Mouse (Mus musculus): ENCODE results near the gene Cd4. TPM values are rescaled to one million over a fixed set of nuclear protein-coding genes. Genes with fewer than 3 reads are reported as not detected.
A peak's percentile ranks its signal among the peaks of the same experiment; 100 is the strongest.
"Not testable (repeated sequence)": the region's sequence is repeated elsewhere in the genome, so short reads cannot be mapped to it uniquely, and the experiment has no call there.

The Cd4 gene
- polyA plus RNA-seq, 1 experiment from 2014 or later = 0.36 TPM

- Histone ChIP-seq H3K4me3 (replicated peaks) (no peak overlapping the region), H3K4me1 (peaks cover 21% of the 10 kb centered on the region), H3K9me3 (replicated peaks) (no peaks in the 10 kb centered on the region), H3K36me3 (peaks cover 20% of the 10 kb centered on the region), H3K9ac (peak overlapping the region; percentile 13; the same call in 1 of the 2 replicates), H3K27me3 (no peaks in the 10 kb centered on the region), H3K4me2 (replicated peaks) (no peak overlapping the region), H3K27ac (replicated peaks) (no peak overlapping the region)
- 42% methylated on average over 10 of the region's 10 CpGs for WGBS
- ATAC-seq (ENCODE audit: insufficient number of reproducible peaks, low FRiP score, low TSS enrichment, low read depth) = no peak
Observed at GRCm38 (mm10) chr6:124835531-124835930, 52.5 kb downstream of the Cd4 start.

GRCm38 (mm10) chr6:124834512-124835081 lies 53.4 kb downstream of the Cd4 start:
- Histone ChIP-seq H3K4me3 (replicated peaks) (no peak overlapping the region), H3K27me3 (no peaks in the 10 kb centered on the region), H3K4me2 (replicated peaks) (no peak overlapping the region), H3K4me1 (peaks cover 19% of the 10 kb centered on the region), H3K36me3 (peaks cover 20% of the 10 kb centered on the region), H3K9ac (no peak overlapping the region), H3K9me3 (replicated peaks) (no peaks in the 10 kb centered on the region), H3K27ac (replicated peaks) (no peak overlapping the region)
- WGBS = 75% methylated on average over 6 of the region's 6 CpGs
- ATAC-seq (ENCODE audit: insufficient number of reproducible peaks, low FRiP score, low TSS enrichment, low read depth) = no peak

- H3K4me2 ChIP-seq (replicated peaks) = 0 out of 2 replicates have a peak overlapping the region, but pooled peaks have one; percentile 95
- no peak for ATAC-seq (ENCODE audit: insufficient number of reproducible peaks, low FRiP score, low TSS enrichment, low read depth)
- no peak overlapping the region for H3K4me3 ChIP-seq (replicated peaks)
Observed at GRCm38 (mm10) chr6:124831649-124832048, 56.4 kb downstream of the Cd4 start.

DNA sequence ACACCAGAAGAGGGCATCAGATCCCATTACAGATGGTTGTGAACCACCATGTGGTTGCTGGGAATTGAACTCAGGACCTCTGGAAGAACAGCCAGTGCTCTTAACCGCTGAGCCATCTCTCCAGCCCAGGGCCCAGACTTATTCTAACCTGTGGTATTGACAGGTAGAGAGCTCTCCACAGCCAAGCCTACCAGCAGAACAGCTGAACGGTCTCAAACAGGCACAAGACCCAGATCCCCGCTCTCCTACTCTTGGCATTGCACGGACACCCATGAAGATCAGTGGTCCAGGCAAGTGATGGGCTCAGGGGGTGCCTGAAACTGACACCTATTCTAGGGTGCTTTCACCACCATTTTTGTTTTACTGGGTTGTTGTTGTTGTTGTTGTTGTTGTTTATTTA lies 56.8 kb downstream of the Cd4 start:
- not testable (repeated sequence) for ATAC-seq (ENCODE audit: insufficient number of reproducible peaks, low FRiP score, low TSS enrichment, low read depth); H3K4me3 ChIP-seq (replicated peaks); H3K27me3 ChIP-seq; H3K27ac ChIP-seq (replicated peaks); H3K9me3 ChIP-seq (replicated peaks); H3K9ac ChIP-seq
- 89% methylated on average over 4 of the region's 4 CpGs for WGBS
- H3K36me3 ChIP-seq = peaks cover 26% of the 10 kb centered on the region
- H3K4me1 ChIP-seq = peaks cover 30% of the 10 kb centered on the region
- H3K4me2 ChIP-seq (replicated peaks) = peak overlapping the region; percentile 95

More at GRCm38 (mm10) chr6:124831649-124832048, 56.4 kb downstream of the Cd4 start:
- Histone ChIP-seq H3K36me3 (peaks cover 24% of the 10 kb centered on the region), H3K4me1 (peaks cover 30% of the 10 kb centered on the region), H3K9me3 (replicated peaks) (no peaks in the 10 kb centered on the region), H3K9ac (no peak overlapping the region), H3K27ac (replicated peaks) (no peak overlapping the region), H3K27me3 (no peaks in the 10 kb centered on the region)
- WGBS = 91% methylated on average over 8 of the region's 8 CpGs

- peak; percentile 88 for ATAC-seq (ENCODE audit: insufficient number of reproducible peaks, low FRiP score, low TSS enrichment, low read depth)
- Histone ChIP-seq H3K36me3 (peaks cover 38% of the 10 kb centered on the region), H3K4me3 (replicated peaks) (peak overlapping the region; percentile 82), H3K27me3 (no peaks in the 10 kb centered on the region), H3K9ac (peak overlapping the region; percentile 65), H3K9me3 (replicated peaks) (no peaks in the 10 kb centered on the region), H3K4me2 (replicated peaks) (peak overlapping the region; percentile 95), H3K27ac (replicated peaks) (peak overlapping the region; percentile 93), H3K4me1 (peaks cover 30% of the 10 kb centered on the region)
- WGBS = under 1% methylated on average over 38 of the region's 38 CpGs
Observed at GRCm38 (mm10) chr6:124829799-124830700, 58.0 kb downstream of the Cd4 start.

- H3K4me2 ChIP-seq (replicated peaks) = peak within 1 kb of the TSS; percentile 95
- H3K4me1 ChIP-seq = peaks cover 30% of the 10 kb centered on the region
- no peaks in the 10 kb centered on the region for H3K27me3 ChIP-seq
- peak within 1 kb of the TSS; percentile 82 for H3K4me3 ChIP-seq (replicated peaks)
- under 1% methylated on average over 55 of the region's 55 CpGs for WGBS
- H3K36me3 ChIP-seq = peaks cover 46% of the 10 kb centered on the region
- H3K27ac ChIP-seq (replicated peaks) = peak within 1 kb of the TSS; percentile 93
- peak within 1 kb of the TSS; percentile 65 for H3K9ac ChIP-seq
- peak; percentile 95 for ATAC-seq (ENCODE audit: insufficient number of reproducible peaks, low FRiP score, low TSS enrichment, low read depth)
- H3K9me3 ChIP-seq (replicated peaks) = no peaks in the 10 kb centered on the region
Observed at GRCm38 (mm10) chr6:124828868-124829798, 58.9 kb downstream of the Cd4 start, which contains the start of the genes Usp5 and Cdca3. TSS of gene Usp5 (minus strand) at chr6:124829484. TSS of gene Cdca3 (plus strand) at chr6:124829547.

DNA sequence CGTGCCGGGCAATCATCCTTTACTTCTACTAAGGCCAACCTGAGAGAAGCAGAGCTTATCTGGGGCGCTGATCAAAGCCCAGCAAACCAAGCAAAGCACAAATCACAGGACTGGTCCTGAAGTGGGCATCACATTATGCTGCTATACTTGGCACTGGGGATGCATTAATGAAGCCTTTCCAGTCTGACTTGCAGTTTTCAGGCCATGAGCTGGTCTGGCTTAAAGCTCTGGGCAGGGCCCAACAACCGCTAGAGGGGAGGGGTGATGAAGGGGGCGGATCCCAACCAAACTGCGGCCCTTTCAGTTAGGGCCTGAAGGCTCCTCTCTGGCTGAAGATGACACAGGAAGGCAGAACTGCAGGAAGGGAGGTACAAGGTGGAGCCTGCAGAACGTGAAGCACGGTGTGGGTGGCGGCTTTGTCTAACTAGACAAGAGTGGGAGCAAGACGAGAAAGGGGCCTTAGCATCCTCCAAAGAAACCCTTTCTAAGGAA lies 59.9 kb downstream of the Cd4 start:
- Histone ChIP-seq H3K27me3 (no peaks in the 10 kb centered on the region), H3K9ac (peak overlapping the region; percentile 37), H3K4me1 (peaks cover 27% of the 10 kb centered on the region), H3K4me3 (replicated peaks) (peak overlapping the region; percentile 82), H3K4me2 (replicated peaks) (peak overlapping the region; percentile 85), H3K36me3 (peaks cover 50% of the 10 kb centered on the region), H3K9me3 (replicated peaks) (no peaks in the 10 kb centered on the region), H3K27ac (replicated peaks) (peak overlapping the region; percentile 81)
- ATAC-seq (ENCODE audit: insufficient number of reproducible peaks, low FRiP score, low TSS enrichment, low read depth) = no peak
- WGBS = 18% methylated on average over 10 of the region's 10 CpGs

DNA sequence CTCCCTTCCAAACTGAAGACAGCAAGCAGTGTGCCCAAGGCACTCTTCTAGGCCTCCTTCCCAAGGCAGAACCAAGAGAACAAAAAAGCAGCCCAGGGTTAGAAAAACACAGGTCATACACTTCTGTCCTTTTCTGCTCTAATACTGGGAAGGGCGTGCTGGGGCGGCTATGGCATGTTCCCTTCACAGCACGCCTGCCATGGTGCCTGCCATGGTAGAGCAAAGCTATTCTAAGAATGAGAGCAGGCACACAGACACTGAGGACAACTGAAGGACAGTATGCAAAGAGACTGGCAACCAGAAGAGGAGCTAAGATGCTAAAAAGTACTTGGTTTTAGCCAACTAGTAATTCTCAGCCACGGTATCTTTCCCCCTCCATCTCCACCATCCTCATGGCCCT lies 66.0 kb downstream of the Cd4 start:
- no peaks in the 10 kb centered on the region for H3K27me3 ChIP-seq
- no peak overlapping the region for H3K27ac ChIP-seq (replicated peaks)
- H3K4me1 ChIP-seq = no peaks in the 10 kb centered on the region
- no peak overlapping the region for H3K4me3 ChIP-seq (replicated peaks)
- no peak overlapping the region for H3K9ac ChIP-seq
- H3K9me3 ChIP-seq (replicated peaks) = no peaks in the 10 kb centered on the region
- WGBS = 94% methylated on average over 4 of the region's 4 CpGs
- H3K4me2 ChIP-seq (replicated peaks) = no peak overlapping the region
- peaks cover 94% of the 10 kb centered on the region for H3K36me3 ChIP-seq
- no peak for ATAC-seq (ENCODE audit: insufficient number of reproducible peaks, low FRiP score, low TSS enrichment, low read depth)

GRCm38 (mm10) chr6:124820891-124821290 lies 67.1 kb downstream of the Cd4 start:
- H3K36me3 ChIP-seq = peaks cover 98% of the 10 kb centered on the region
- no peak overlapping the region for H3K4me3 ChIP-seq (replicated peaks)
- WGBS = 90% methylated on average over 5 of the region's 5 CpGs
- H3K4me1 ChIP-seq = no peaks in the 10 kb centered on the region
- H3K27me3 ChIP-seq = no peaks in the 10 kb centered on the region
- no peak for ATAC-seq (ENCODE audit: insufficient number of reproducible peaks, low FRiP score, low TSS enrichment, low read depth)
- no peaks in the 10 kb centered on the region for H3K9me3 ChIP-seq (replicated peaks)
- H3K4me2 ChIP-seq (replicated peaks) = no peak overlapping the region
- no peak overlapping the region for H3K9ac ChIP-seq
- no peak overlapping the region for H3K27ac ChIP-seq (replicated peaks)

GRCm38 (mm10) chr6:124817971-124818370 lies 70.0 kb downstream of the Cd4 start:
- no peak overlapping the region for H3K9ac ChIP-seq
- H3K36me3 ChIP-seq = peaks cover 77% of the 10 kb centered on the region
- no peaks in the 10 kb centered on the region for H3K9me3 ChIP-seq (replicated peaks)
- H3K27ac ChIP-seq (replicated peaks) = no peak overlapping the region
- no peak overlapping the region for H3K4me2 ChIP-seq (replicated peaks)
- 85% methylated on average over 8 of the region's 8 CpGs for WGBS
- H3K4me1 ChIP-seq = peaks cover 11% of the 10 kb centered on the region
- no peak overlapping the region for H3K4me3 ChIP-seq (replicated peaks)
- no peak for ATAC-seq (ENCODE audit: insufficient number of reproducible peaks, low FRiP score, low TSS enrichment, low read depth)
- H3K27me3 ChIP-seq = no peaks in the 10 kb centered on the region
